Mouse (Mus musculus): ENCODE measurements around the gene Lgr4.

GRCm38 (mm10) chr2:109931978-109932780, 14.7 kb downstream of the Lgr4 start:
- TF ChIP-seq CTCF (IDR thresholded peaks at IDR 0.05; ENCODE audit: low read depth, low read length) (no peak), POLR2A (IDR thresholded peaks at IDR 0.05; ENCODE audit: extremely low read depth, insufficient read depth, low read length) (no peak)

Measured in liver, adult 2 months (tissue).